Mouse (Mus musculus): ENCODE results near the gene Chsy1. TPM values are rescaled to one million over a fixed set of nuclear protein-coding genes. Genes with fewer than 3 reads are reported as not detected.

Chsy1 gene
- polyA plus RNA-seq, 1 experiment from 2014 or later, result 34.4 TPM

- Histone ChIP-seq H3K4me3 (ENCODE audit: low read depth, low read length) (no peak overlapping the region), H3K4me2 (ENCODE audit: low read depth, low read length) (no peak overlapping the region), H3K27me3 (replicated peaks; ENCODE audit: control insufficient read depth, insufficient read depth, low read length) (no peaks in the 10 kb centered on the region), H3K36me3 (ENCODE audit: control insufficient read depth, insufficient read depth, low read length) (peaks cover 28% of the 10 kb centered on the region), H3K4me1 (ENCODE audit: control insufficient read depth, insufficient read depth, low read length) (peaks cover 5% of the 10 kb centered on the region; the same call in 1 of the 2 replicates), H3K9me3 (ENCODE audit: control insufficient read depth, low read length) (no peaks in the 10 kb centered on the region), H3K9ac (ENCODE audit: low read depth, low read length) (no peak overlapping the region), H3K27ac (replicated peaks; ENCODE audit: low read depth, low read length) (no peak overlapping the region)
- WGBS, result 91% methylated on average over 6 of the region's 6 CpGs
- no peak for ATAC-seq (ENCODE audit: low read depth)
- no peak for DNase-seq (ENCODE audit: low spot score)
These were observed 68.8 kb downstream of the Chsy1 start for GRCm38 (mm10) chr7:66178101-66178500.

GRCm38 (mm10) chr7:66179120-66179581 is 69.8 kb downstream of the Chsy1 start:
- no peak overlapping the region for H3K4me3 ChIP-seq (ENCODE audit: low read depth, low read length)
- H3K9me3 ChIP-seq (ENCODE audit: control insufficient read depth, low read length), result no peaks in the 10 kb centered on the region
- peak overlapping the region; percentile 44; the same call in 1 of the 2 replicates for H3K27ac ChIP-seq (replicated peaks; ENCODE audit: low read depth, low read length)
- H3K27me3 ChIP-seq (replicated peaks; ENCODE audit: control insufficient read depth, insufficient read depth, low read length), result no peaks in the 10 kb centered on the region
- 49% methylated on average over 10 of the region's 10 CpGs for WGBS
- H3K36me3 ChIP-seq (ENCODE audit: control insufficient read depth, insufficient read depth, low read length), result peaks cover 18% of the 10 kb centered on the region
- no peak overlapping the region for H3K4me2 ChIP-seq (ENCODE audit: low read depth, low read length)
- peak; percentile 41 for DNase-seq (ENCODE audit: low spot score)
- no peak overlapping the region for H3K9ac ChIP-seq (ENCODE audit: low read depth, low read length)
- H3K4me1 ChIP-seq (ENCODE audit: control insufficient read depth, insufficient read depth, low read length), result peaks cover 5% of the 10 kb centered on the region; the same call in 1 of the 2 replicates
- peak; percentile 39; the same call in 1 of the 2 replicates for ATAC-seq (ENCODE audit: low read depth)

- no peak overlapping the region for H3K4me2 ChIP-seq (ENCODE audit: low read depth, low read length)
- no peak for ATAC-seq (ENCODE audit: low read depth)
- H3K27me3 ChIP-seq (replicated peaks; ENCODE audit: control insufficient read depth, insufficient read depth, low read length), result no peaks in the 10 kb centered on the region
- peaks cover 5% of the 10 kb centered on the region; the same call in 1 of the 2 replicates for H3K4me1 ChIP-seq (ENCODE audit: control insufficient read depth, insufficient read depth, low read length)
- H3K9ac ChIP-seq (ENCODE audit: low read depth, low read length), result no peak overlapping the region
- no peak for DNase-seq (ENCODE audit: low spot score)
- peaks cover 13% of the 10 kb centered on the region for H3K36me3 ChIP-seq (ENCODE audit: control insufficient read depth, insufficient read depth, low read length)
- no peaks in the 10 kb centered on the region for H3K9me3 ChIP-seq (ENCODE audit: control insufficient read depth, low read length)
- H3K4me3 ChIP-seq (ENCODE audit: low read depth, low read length), result no peak overlapping the region
- peak overlapping the region; percentile 44; the same call in 1 of the 2 replicates for H3K27ac ChIP-seq (replicated peaks; ENCODE audit: low read depth, low read length)
- 81% methylated on average over 7 of the region's 7 CpGs for WGBS
These were observed 70.4 kb downstream of the Chsy1 start for GRCm38 (mm10) chr7:66179711-66180110.

- DNase-seq (ENCODE audit: low spot score) (no peak), ATAC-seq (ENCODE audit: low read depth) (no peak)
- Histone ChIP-seq H3K36me3 (ENCODE audit: control insufficient read depth, insufficient read depth, low read length) (0 out of 2 replicates have a peak, but pooled peaks cover 7% of the 10 kb centered on the region), H3K9ac (ENCODE audit: low read depth, low read length) (no peak overlapping the region), H3K27ac (replicated peaks; ENCODE audit: low read depth, low read length) (no peak overlapping the region), H3K27me3 (replicated peaks; ENCODE audit: control insufficient read depth, insufficient read depth, low read length) (no peaks in the 10 kb centered on the region), H3K4me2 (ENCODE audit: low read depth, low read length) (no peak overlapping the region), H3K4me3 (ENCODE audit: low read depth, low read length) (no peak overlapping the region), H3K4me1 (ENCODE audit: control insufficient read depth, insufficient read depth, low read length) (peaks cover 5% of the 10 kb centered on the region; the same call in 1 of the 2 replicates), H3K9me3 (ENCODE audit: control insufficient read depth, low read length) (no peaks in the 10 kb centered on the region)
- 64% methylated on average over 3 of the region's 3 CpGs for WGBS
These were observed 70.9 kb downstream of the Chsy1 start for GRCm38 (mm10) chr7:66180260-66180659.

GRCm38 (mm10) chr7:66180711-66181365 is 71.5 kb downstream of the Chsy1 start:
- DNase-seq (ENCODE audit: low spot score), result no peak

GRCm38 (mm10) chr7:66182075-66182715 is 72.9 kb downstream of the Chsy1 start:
- H3K4me3 ChIP-seq (ENCODE audit: low read depth, low read length), result no peak overlapping the region
- ATAC-seq (ENCODE audit: low read depth), result no peak
- WGBS, result 85% methylated on average over 7 of the region's 7 CpGs
- no peak overlapping the region for H3K27ac ChIP-seq (replicated peaks; ENCODE audit: low read depth, low read length)
- H3K36me3 ChIP-seq (ENCODE audit: control insufficient read depth, insufficient read depth, low read length), result no peaks in the 10 kb centered on the region
- no peak overlapping the region for H3K9ac ChIP-seq (ENCODE audit: low read depth, low read length)
- H3K4me1 ChIP-seq (ENCODE audit: control insufficient read depth, insufficient read depth, low read length), result peaks cover 5% of the 10 kb centered on the region; the same call in 1 of the 2 replicates
- no peak overlapping the region for H3K4me2 ChIP-seq (ENCODE audit: low read depth, low read length)
- H3K27me3 ChIP-seq (replicated peaks; ENCODE audit: control insufficient read depth, insufficient read depth, low read length), result no peaks in the 10 kb centered on the region
- H3K9me3 ChIP-seq (ENCODE audit: control insufficient read depth, low read length), result no peaks in the 10 kb centered on the region
- no peak for DNase-seq (ENCODE audit: low spot score)

More at GRCm38 (mm10) chr7:66180711-66181365, 71.5 kb downstream of the Chsy1 start:
- Histone ChIP-seq H3K9me3 (ENCODE audit: control insufficient read depth, low read length) (no peaks in the 10 kb centered on the region), H3K4me2 (ENCODE audit: low read depth, low read length) (no peak overlapping the region), H3K27me3 (replicated peaks; ENCODE audit: control insufficient read depth, insufficient read depth, low read length) (no peaks in the 10 kb centered on the region), H3K36me3 (ENCODE audit: control insufficient read depth, insufficient read depth, low read length) (0 out of 2 replicates have a peak, but pooled peaks cover 1% of the 10 kb centered on the region), H3K4me3 (ENCODE audit: low read depth, low read length) (no peak overlapping the region), H3K9ac (ENCODE audit: low read depth, low read length) (no peak overlapping the region), H3K4me1 (ENCODE audit: control insufficient read depth, insufficient read depth, low read length) (peaks cover 5% of the 10 kb centered on the region; the same call in 1 of the 2 replicates), H3K27ac (replicated peaks; ENCODE audit: low read depth, low read length) (no peak overlapping the region)
- WGBS, result 86% methylated on average over 10 of the region's 10 CpGs
- no peak for ATAC-seq (ENCODE audit: low read depth)

GRCm38 (mm10) chr7:66183404-66183803 is 74.1 kb downstream of the Chsy1 start:
- ATAC-seq (ENCODE audit: low read depth), result peak; percentile 27
- H3K9me3 ChIP-seq (ENCODE audit: control insufficient read depth, low read length), result no peaks in the 10 kb centered on the region
- H3K9ac ChIP-seq (ENCODE audit: low read depth, low read length), result no peak overlapping the region
- peak; percentile 39 for DNase-seq (ENCODE audit: low spot score)
- H3K4me1 ChIP-seq (ENCODE audit: control insufficient read depth, insufficient read depth, low read length), result peaks cover 5% of the 10 kb centered on the region; the same call in 1 of the 2 replicates
- H3K4me3 ChIP-seq (ENCODE audit: low read depth, low read length), result no peak overlapping the region
- WGBS, result 60% methylated on average over 8 of the region's 8 CpGs
- H3K27me3 ChIP-seq (replicated peaks; ENCODE audit: control insufficient read depth, insufficient read depth, low read length), result no peaks in the 10 kb centered on the region
- H3K27ac ChIP-seq (replicated peaks; ENCODE audit: low read depth, low read length), result no peak overlapping the region
- no peaks in the 10 kb centered on the region for H3K36me3 ChIP-seq (ENCODE audit: control insufficient read depth, insufficient read depth, low read length)
- H3K4me2 ChIP-seq (ENCODE audit: low read depth, low read length), result no peak overlapping the region

- DNase-seq (ENCODE audit: low spot score) (no peak), ATAC-seq (ENCODE audit: low read depth) (no peak)
- H3K4me2 ChIP-seq (ENCODE audit: low read depth, low read length), result no peak overlapping the region
- H3K36me3 ChIP-seq (ENCODE audit: control insufficient read depth, insufficient read depth, low read length), result no peaks in the 10 kb centered on the region
- H3K27ac ChIP-seq (replicated peaks; ENCODE audit: low read depth, low read length), result no peak overlapping the region
- 78% methylated on average over 4 of the region's 4 CpGs for WGBS
- no peaks in the 10 kb centered on the region for H3K9me3 ChIP-seq (ENCODE audit: control insufficient read depth, low read length)
- no peak overlapping the region for H3K4me3 ChIP-seq (ENCODE audit: low read depth, low read length)
- no peak overlapping the region for H3K9ac ChIP-seq (ENCODE audit: low read depth, low read length)
- peaks cover 5% of the 10 kb centered on the region; the same call in 1 of the 2 replicates for H3K4me1 ChIP-seq (ENCODE audit: control insufficient read depth, insufficient read depth, low read length)
- no peaks in the 10 kb centered on the region for H3K27me3 ChIP-seq (replicated peaks; ENCODE audit: control insufficient read depth, insufficient read depth, low read length)
These were observed 74.7 kb downstream of the Chsy1 start for GRCm38 (mm10) chr7:66184026-66184425.
